Mouse (Mus musculus) ES-Bruce4 (cell line): ENCODE results near the gene Parp8. TPM values are rescaled to one million over a fixed set of nuclear protein-coding genes. Genes with fewer than 3 reads are reported as not detected.

Experiments
- H3K27ac ChIP-seq: 2 replicates; pipeline ENCODE4 v1.5.1; 2012; ENCODE audit warnings: low read length, inconsistent platforms; ENCODE audit not compliant: insufficient read depth
- H3K27me3 ChIP-seq: 2 replicates; pipeline ENCODE4 v1.6.1; 2012; ENCODE audit warnings: mild to moderate bottlenecking, low read length, inconsistent platforms; ENCODE audit not compliant: control insufficient read depth, poor library complexity, insufficient read depth, severe bottlenecking
- H3K36me3 ChIP-seq: 2 replicates; pipeline ENCODE4 v1.6.1; 2012; ENCODE audit warnings: inconsistent platforms, mild to moderate bottlenecking, low read length, moderate library complexity; ENCODE audit not compliant: control insufficient read depth, poor library complexity, insufficient read depth, severe bottlenecking
- H3K4me1 ChIP-seq: one replicate; pipeline ENCODE4 v1.8.1; 2011; ENCODE audit warnings: low read length; ENCODE audit not compliant: control insufficient read depth, insufficient read depth
- H3K4me3 ChIP-seq: 2 replicates; pipeline ENCODE4 v1.5.1; 2011; ENCODE audit warnings: low read depth, mild to moderate bottlenecking, low read length
- H3K9ac ChIP-seq: 2 replicates; pipeline ENCODE4 v1.6.1; 2012; ENCODE audit warnings: low read depth, mild to moderate bottlenecking, inconsistent platforms; ENCODE audit not compliant: poor library complexity, severe bottlenecking
- H3K9me3 ChIP-seq: replicated peaks from 2 replicates; pipeline ENCODE4 v1.6.1; 2012; ENCODE audit warnings: mild to moderate bottlenecking, low read length, inconsistent platforms; ENCODE audit not compliant: control insufficient read depth, poor library complexity, insufficient read depth, severe bottlenecking
- CTCF ChIP-seq: IDR thresholded peaks from one replicate; pipeline ENCODE4 v1.8.1; 2011; ENCODE audit warnings: low read depth, low read length
- EP300 ChIP-seq: IDR thresholded peaks from 2 replicates; pipeline ENCODE4 v1.6.1; 2011; ENCODE audit warnings: low read depth, low read length; ENCODE audit not compliant: insufficient read depth
- POLR2A ChIP-seq: IDR thresholded peaks from one replicate; pipeline ENCODE4 v1.8.1; 2011; ENCODE audit warnings: low read length; ENCODE audit not compliant: insufficient read depth
- polyA plus RNA-seq: library from polyadenylated mRNA; stranded (reverse); fragments of >200 nt; gene quantifications from 2 replicates; pipeline ENCODE4 v1.2.4, GENCODE M21; 2011; ENCODE audit warnings: low read depth; ENCODE audit not compliant: missing spikeins, insufficient read depth, insufficient read length

The Parp8 gene
- polyA plus RNA-seq, 1 experiment: 1.3 TPM

DNA sequence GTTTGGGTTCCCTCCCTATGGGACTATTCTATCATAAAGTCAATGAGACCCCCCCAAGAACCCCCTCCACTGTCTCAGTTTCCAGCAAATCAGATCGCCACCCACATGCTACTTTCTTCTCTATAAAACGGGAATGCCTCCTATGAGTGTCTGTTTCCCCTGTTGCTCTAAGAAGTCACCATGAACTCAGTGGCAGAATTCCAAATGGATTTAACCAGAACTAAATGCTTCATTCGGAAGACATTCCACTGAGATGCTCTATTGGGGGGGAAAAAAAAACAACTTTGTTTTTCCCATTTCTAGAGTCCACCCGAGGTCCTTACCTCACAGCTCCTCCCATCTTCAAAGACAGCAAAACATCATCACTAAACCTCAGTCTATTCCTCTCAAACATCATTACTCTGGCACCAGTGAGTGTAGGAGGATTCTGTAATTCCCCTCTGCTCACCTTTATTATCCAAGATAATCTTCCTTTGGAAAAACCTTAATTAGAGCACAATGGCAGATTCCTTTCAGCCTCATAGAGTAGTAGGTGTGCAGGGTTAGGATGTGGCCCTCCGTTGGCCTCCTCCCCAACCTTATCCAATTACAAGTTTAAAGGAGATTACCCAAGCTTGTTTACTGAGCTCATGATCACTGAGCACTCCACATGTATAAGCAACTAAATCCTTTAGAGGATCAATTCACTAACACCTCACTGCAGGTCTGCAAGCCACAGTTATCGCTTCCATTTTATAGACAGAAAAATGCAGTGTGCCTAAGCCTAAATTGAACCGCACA is 51.1 kb downstream of the Parp8 start:
- H3K27me3 ChIP-seq: no peaks in the 10 kb centered on the region
- no peaks in the 10 kb centered on the region for H3K9me3 ChIP-seq
- no peak for TF ChIP-seq EP300
- no peak for TF ChIP-seq CTCF
- TF ChIP-seq POLR2A: no peak
- no peak overlapping the region for H3K9ac ChIP-seq
- no peak overlapping the region for H3K4me3 ChIP-seq
- H3K27ac ChIP-seq: no peak overlapping the region
- no peaks in the 10 kb centered on the region for H3K4me1 ChIP-seq
- no peaks in the 10 kb centered on the region for H3K36me3 ChIP-seq

DNA sequence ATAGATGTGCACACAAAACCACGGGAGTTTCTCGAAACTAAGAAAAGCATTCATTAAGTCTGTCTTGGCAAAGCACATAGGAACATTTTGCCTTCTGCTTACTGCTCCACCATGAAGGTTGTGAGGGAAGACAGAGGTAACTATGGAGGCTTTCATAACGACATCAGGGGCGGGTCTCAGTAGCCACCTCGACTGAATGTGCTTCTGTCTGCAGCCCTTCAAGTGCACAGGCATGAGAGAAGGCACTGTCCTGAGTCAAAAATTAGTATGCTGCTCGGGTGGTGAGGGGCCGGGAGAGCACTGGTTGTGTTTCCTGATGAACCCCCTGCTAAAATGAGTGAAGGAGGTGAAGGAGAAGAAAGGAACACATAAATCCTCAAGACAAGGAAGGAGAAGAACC is 51.8 kb downstream of the Parp8 start:
- no peaks in the 10 kb centered on the region for H3K9me3 ChIP-seq
- H3K9ac ChIP-seq: no peak overlapping the region
- H3K27ac ChIP-seq: no peak overlapping the region
- H3K36me3 ChIP-seq: no peaks in the 10 kb centered on the region
- H3K27me3 ChIP-seq: no peaks in the 10 kb centered on the region
- H3K4me1 ChIP-seq: no peaks in the 10 kb centered on the region
- no peak for TF ChIP-seq EP300
- no peak overlapping the region for H3K4me3 ChIP-seq

DNA sequence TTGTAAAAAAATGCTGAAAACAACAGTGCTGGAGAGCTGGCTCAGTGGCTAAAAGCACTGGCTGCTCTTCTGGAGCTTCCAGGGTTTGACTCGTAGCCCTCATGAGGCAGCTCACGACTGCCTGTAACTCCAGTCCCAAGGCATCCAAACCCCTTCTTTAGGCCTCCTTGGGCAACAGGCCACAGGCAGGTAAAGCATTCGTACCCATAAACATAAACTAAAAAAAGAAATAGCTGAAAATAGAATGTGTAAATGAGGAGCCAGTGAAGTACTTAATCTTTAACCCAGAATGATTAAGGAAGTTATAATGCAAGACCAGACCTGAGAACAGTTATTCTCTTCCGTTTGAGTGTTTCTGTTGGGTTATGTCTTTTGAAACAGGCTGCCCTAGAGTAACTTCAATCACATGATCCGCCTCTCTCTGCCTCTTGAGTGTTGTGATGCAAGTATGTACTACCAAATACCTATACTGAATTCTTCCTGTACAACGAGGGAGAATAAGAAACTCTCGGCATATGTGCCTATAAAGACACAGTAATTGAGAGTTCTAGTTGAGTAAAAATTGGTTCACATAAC is 53.2 kb downstream of the Parp8 start:
- no peaks in the 10 kb centered on the region for H3K9me3 ChIP-seq
- no peak overlapping the region for H3K4me3 ChIP-seq
- TF ChIP-seq POLR2A: no peak
- TF ChIP-seq EP300: no peak
- no peak for TF ChIP-seq CTCF
- H3K9ac ChIP-seq: no peak overlapping the region
- H3K4me1 ChIP-seq: no peaks in the 10 kb centered on the region
- no peak overlapping the region for H3K27ac ChIP-seq
- no peaks in the 10 kb centered on the region for H3K36me3 ChIP-seq
- no peaks in the 10 kb centered on the region for H3K27me3 ChIP-seq

DNA sequence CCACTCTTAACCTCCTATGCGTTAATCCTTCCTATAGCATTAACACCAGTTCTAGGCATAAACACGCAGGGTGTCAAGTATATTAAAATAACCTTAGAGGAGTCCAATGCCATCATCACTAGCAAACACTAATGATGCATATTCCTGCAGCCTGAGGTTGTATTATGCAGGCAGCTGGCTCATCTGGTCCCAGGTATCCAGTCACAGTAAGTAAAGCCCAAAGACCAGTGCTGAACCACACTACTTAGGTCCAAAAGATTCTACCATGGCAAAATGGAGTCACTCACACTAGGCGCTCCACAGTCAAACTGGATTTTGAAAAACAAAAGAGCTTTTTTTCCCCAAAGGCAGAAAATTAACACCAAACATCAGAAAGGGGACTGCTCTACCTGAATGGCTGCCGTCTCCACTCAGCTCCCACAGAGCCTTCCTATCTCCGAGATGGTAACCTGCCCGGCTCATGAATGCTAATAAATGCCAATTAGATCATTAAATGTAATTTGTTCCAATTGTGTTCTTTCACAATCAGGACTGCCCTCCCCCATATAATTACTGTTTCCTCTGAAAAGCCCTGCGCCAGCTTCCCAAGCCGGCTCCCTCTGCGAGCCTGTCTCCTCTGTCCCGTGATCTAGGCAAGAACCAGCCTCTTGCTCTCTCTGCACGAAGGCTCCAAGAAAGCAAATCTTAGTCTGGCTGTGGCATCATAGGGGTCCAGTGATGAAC is 54.5 kb downstream of the Parp8 start:
- H3K9ac ChIP-seq: no peak overlapping the region
- no peak overlapping the region for H3K27ac ChIP-seq
- H3K4me1 ChIP-seq: no peaks in the 10 kb centered on the region
- H3K27me3 ChIP-seq: no peaks in the 10 kb centered on the region
- TF ChIP-seq CTCF: no peak
- no peak for TF ChIP-seq POLR2A
- TF ChIP-seq EP300: no peak
- no peaks in the 10 kb centered on the region for H3K36me3 ChIP-seq
- H3K4me3 ChIP-seq: no peak overlapping the region
- no peaks in the 10 kb centered on the region for H3K9me3 ChIP-seq

- H3K36me3 ChIP-seq: no peaks in the 10 kb centered on the region
- no peak overlapping the region for H3K4me3 ChIP-seq
- H3K9ac ChIP-seq: no peak overlapping the region
- H3K9me3 ChIP-seq: no peaks in the 10 kb centered on the region
- TF ChIP-seq POLR2A (no peak), CTCF (no peak), EP300 (no peak)
- no peak overlapping the region for H3K27ac ChIP-seq
- no peaks in the 10 kb centered on the region for H3K27me3 ChIP-seq
- no peaks in the 10 kb centered on the region for H3K4me1 ChIP-seq
Observed at GRCm38 (mm10) chr13:116969650-116970049, 55.7 kb downstream of the Parp8 start.

GRCm38 (mm10) chr13:116968906-116969305 is 56.4 kb downstream of the Parp8 start:
- Histone ChIP-seq H3K27me3 (no peaks in the 10 kb centered on the region), H3K27ac (no peak overlapping the region), H3K36me3 (no peaks in the 10 kb centered on the region), H3K4me1 (no peaks in the 10 kb centered on the region), H3K9ac (no peak overlapping the region), H3K9me3 (no peaks in the 10 kb centered on the region), H3K4me3 (no peak overlapping the region)
- TF ChIP-seq EP300 (no peak), POLR2A (no peak), CTCF (no peak)
